Mouse (Mus musculus): ENCODE data around the gene Calm2. TPM values are rescaled to one million over a fixed set of nuclear protein-coding genes. Genes with fewer than 3 reads are reported as not detected.

Calm2 gene
- total and polyA plus RNA-seq, 3 experiments, result 126 to 321 (median 208) TPM

- TF ChIP-seq MAFK (IDR thresholded peaks at IDR 0.05; ENCODE audit: borderline replicate concordance, low read depth, low read length) (no peak), TBP (IDR thresholded peaks at IDR 0.05; ENCODE audit: low read depth, low read length) (no peak)
Observed at GRCm38 (mm10) chr17:87433929-87434328, 12.8 kb downstream of the Calm2 start (continued).

- Histone ChIP-seq H3K36me3 (ENCODE audit: control insufficient read depth in 1 of 2, insufficient read depth in 2 of 2, low read length in 2 of 2) (peaks cover 0 to 23% of the 10 kb centered on the region in 2 experiments; a peak in 3 of 4 replicates), H3K4me3 (ENCODE audit: control insufficient read depth in 1 of 2, insufficient read depth in 1 of 2, low read depth in 2 of 2, low read length in 2 of 2) (no peak overlapping the region), H3K79me2 (ENCODE audit: control insufficient read depth, insufficient read depth, low read length, poor library complexity) (peaks cover 1% of the 10 kb centered on the region; the same call in 1 of the 2 replicates), H3K4me1 (ENCODE audit: control insufficient read depth in 1 of 2, insufficient read depth in 2 of 2, low read length in 2 of 2) (no peaks in the 10 kb centered on the region), H3K27me3 (ENCODE audit: control insufficient read depth in 1 of 2, insufficient read depth in 2 of 2, low read length in 2 of 2) (no peaks in the 10 kb centered on the region), H3K27ac (ENCODE audit: control insufficient read depth, low read depth, low read length) (no peak overlapping the region), H3K9ac (ENCODE audit: control insufficient read depth, low read depth, low read length, poor library complexity, severe bottlenecking) (no peak overlapping the region), H3K9me3 (replicated peaks; ENCODE audit: insufficient read depth, low read length) (no peaks in the 10 kb centered on the region)
- TF ChIP-seq UBTF (IDR thresholded peaks at IDR 0.05; ENCODE audit: borderline replicate concordance, insufficient read depth, low read depth, low read length), result no peak
- no peak for TF ChIP-seq NELFE (IDR thresholded peaks at IDR 0.05; ENCODE audit: low read depth, low read length)
- TF ChIP-seq USF2 (IDR thresholded peaks at IDR 0.05; ENCODE audit: borderline replicate concordance in 1 of 2, insufficient read depth in 1 of 2, low read depth in 1 of 2, low read length in 2 of 2), result no peak
- TF ChIP-seq MYC (IDR thresholded peaks at IDR 0.05; ENCODE audit: low read depth, low read length), result no peak
- TF ChIP-seq ZKSCAN1 (IDR thresholded peaks at IDR 0.05; ENCODE audit: low read depth, low read length), result no peak
- no peak for TF ChIP-seq RCOR1 (IDR thresholded peaks at IDR 0.05; ENCODE audit: low read depth, low read length)
- TF ChIP-seq MEF2A (IDR thresholded peaks at IDR 0.05; ENCODE audit: extremely low read depth, insufficient replicate concordance, low read depth, low read length, poor library complexity, severe bottlenecking), result no peak
- TF ChIP-seq EP300 (IDR thresholded peaks at IDR 0.05; ENCODE audit: low read depth in 1 of 2, low read length in 2 of 2), result no peak
- TF ChIP-seq CHD1 (IDR thresholded peaks at IDR 0.05; ENCODE audit: low read depth, low read length), result no peak
- no peak for TF ChIP-seq E2F4 (IDR thresholded peaks at IDR 0.05; ENCODE audit: borderline replicate concordance, low read depth, low read length)
- no peak for TF ChIP-seq BHLHE40 (IDR thresholded peaks at IDR 0.05; ENCODE audit: borderline replicate concordance, low read depth, low read length)
- TF ChIP-seq MAZ (IDR thresholded peaks at IDR 0.05; ENCODE audit: low read depth, low read length), result no peak
- no peak for TF ChIP-seq KAT2A (conservative IDR thresholded peaks at IDR 0.05; ENCODE audit: low read depth, low read length)
- TF ChIP-seq POLR2A (IDR thresholded peaks at IDR 0.05; ENCODE audit: control insufficient read depth in 1 of 2, insufficient read depth in 1 of 2, low read depth in 1 of 2, low read length in 2 of 2, poor library complexity in 1 of 2), result no peak
- no peak for TF ChIP-seq RAD21 (IDR thresholded peaks at IDR 0.05; ENCODE audit: low read depth, low read length)
- no peak for TF ChIP-seq ZC3H11A (IDR thresholded peaks at IDR 0.05; ENCODE audit: low read depth, low read length)
- TF ChIP-seq CTCF (IDR thresholded peaks at IDR 0.05 in 2 of 3, conservative IDR thresholded peaks at IDR 0.05 in 1 of 3; ENCODE audit: control insufficient read depth in 1 of 3, insufficient read depth in 1 of 3, low read depth in 2 of 3, low read length in 3 of 3, poor library complexity in 1 of 3, severe bottlenecking in 1 of 3), result no peak
- no peak for TF ChIP-seq MAX (IDR thresholded peaks at IDR 0.05; ENCODE audit: low read length)
- DNase-seq (ENCODE audit: low read depth, low spot score), result no peak
Observed at GRCm38 (mm10) chr17:87432743-87433142, 14.0 kb downstream of the Calm2 start.

Data from MEL (cell line).